Comparison of ENCODE assay signal across 33 mouse cellular contexts in genomic region chr5:12487926-12488325, GRCm38 (mm10).
"Had no signal": no experiment of that assay in that cellular context is flagged by ENCODE, and none has a peak within 500 bp of the region (broad histone marks: within the 10 kb centered on the region; RNA-seq: fewer than 3 reads in every experiment).

No protein-coding gene starts in this region.

- H3K9me3 ChIP-seq: heart, embryonic 10.5 days; heart, embryonic 12.5 days; heart, embryonic 13.5 days; heart, embryonic 15.5 days; hindbrain, embryonic 10.5 days; hindbrain, embryonic 12.5 days; hindbrain, embryonic 13.5 days; hindbrain, embryonic 15.5 days; intestine, embryonic 15.5 days had no signal

- H3K4me1 ChIP-seq: heart, embryonic 10.5 days; heart, embryonic 12.5 days; heart, embryonic 13.5 days; heart, embryonic 15.5 days; hindbrain, embryonic 10.5 days; hindbrain, embryonic 12.5 days; hindbrain, embryonic 13.5 days; hindbrain, embryonic 15.5 days; intestine, embryonic 15.5 days had no signal

- H3K9ac ChIP-seq: heart, embryonic 12.5 days; heart, embryonic 13.5 days; heart, embryonic 15.5 days; hindbrain, embryonic 12.5 days; hindbrain, embryonic 13.5 days; hindbrain, embryonic 14.5 days; hindbrain, embryonic 15.5 days; intestine, embryonic 15.5 days had no signal

- H3K36me3 ChIP-seq: heart, embryonic 10.5 days; heart, embryonic 12.5 days; heart, embryonic 13.5 days; heart, embryonic 15.5 days; hindbrain, embryonic 10.5 days; hindbrain, embryonic 12.5 days; hindbrain, embryonic 13.5 days; hindbrain, embryonic 15.5 days; intestine, embryonic 15.5 days had no signal

- H3K4me2 ChIP-seq: heart, embryonic 11.5 days; heart, embryonic 12.5 days; heart, embryonic 13.5 days; heart, embryonic 15.5 days; hindbrain, embryonic 12.5 days; hindbrain, embryonic 13.5 days; hindbrain, embryonic 14.5 days; hindbrain, embryonic 15.5 days; intestine, embryonic 15.5 days had no signal

- H3K27ac ChIP-seq: heart, adult 2 months; heart, embryonic 10.5 days; heart, embryonic 13.5 days; heart, embryonic 15.5 days; hindbrain, embryonic 10.5 days; hindbrain, embryonic 12.5 days; hindbrain, embryonic 13.5 days; hindbrain, embryonic 14.5 days; hindbrain, embryonic 15.5 days; hindbrain, postnatal 0 days; intestine, embryonic 15.5 days; kidney, postnatal 0 days; layer of hippocampus, adult 2 months; left cerebral cortex, adult 2 months had no signal

- DNase-seq: heart, adult 2 months; heart, postnatal 10 days; heart, postnatal 14 days; heart, postnatal 36 days; heart, postnatal 4 days; kidney, adult 11 months; kidney, adult 18-20 months; kidney, adult 2 months; kidney, adult 8-10 months; kidney, postnatal 25 days; kidney, postnatal 36 days; kidney, postnatal 4 days; layer of hippocampus, adult 9-11 months; layer of hippocampus, postnatal 36 days had no signal

- ATAC-seq: hindbrain, embryonic 16.5 days; hindbrain, postnatal 0 days; inflammation-experienced regulatory T-cells, adult 6 months; intestine, embryonic 15.5 days; intestine, embryonic 16.5 days; intestine, postnatal 0 days had no signal

- H3K4me3 ChIP-seq: heart, adult 2 months; heart, embryonic 10.5 days; heart, embryonic 12.5 days; heart, embryonic 13.5 days; heart, embryonic 15.5 days; hindbrain, embryonic 10.5 days; hindbrain, embryonic 12.5 days; hindbrain, embryonic 13.5 days; hindbrain, embryonic 15.5 days; intestine, embryonic 15.5 days; layer of hippocampus, adult 2 months; left cerebral cortex, adult 2 months had no signal

- H3K27me3 ChIP-seq: heart, embryonic 12.5 days; heart, embryonic 13.5 days; heart, embryonic 15.5 days; hindbrain, embryonic 12.5 days; hindbrain, embryonic 13.5 days; hindbrain, embryonic 15.5 days; intestine, embryonic 15.5 days had no signal
